Mouse (Mus musculus) CD8-positive naive resting alpha-beta T cell, adult 2 months (primary cell): Measurements from ENCODE around the gene Calr.
A peak's percentile ranks its signal among the peaks of the same experiment; 100 is the strongest.
"Not testable (repeated sequence)": the region's sequence is repeated elsewhere in the genome, so short reads cannot be mapped to it uniquely, and the experiment has no call there.

Experiments
- DNase-seq, 2 experiments: peaks; one replicate each; pipeline ENCODE4 v3.0.0; 2022; ENCODE audit warnings: low read depth in 2 of 2, low spot score in 2 of 2

The Calr gene

GRCm38 (mm10) chr8:84844397-84845070 lies 2.2 kb downstream of the Calr start:
- DNase-seq: no peak

- no peak for DNase-seq
Observed at GRCm38 (mm10) chr8:84841514-84841913, 5.2 kb downstream of the Calr start.

GRCm38 (mm10) chr8:84840248-84840999 lies 6.3 kb downstream of the Calr start, which contains the start of gene Rad23a:
TSS of gene Rad23a (minus strand) at chr8:84840665.
- DNase-seq: peak; percentile 88 to 91

GRCm38 (mm10) chr8:84839875-84840247 lies 6.9 kb downstream of the Calr start:
- no peak for DNase-seq

GRCm38 (mm10) chr8:84839411-84839810 lies 7.3 kb downstream of the Calr start:
- no peak for DNase-seq

DNA sequence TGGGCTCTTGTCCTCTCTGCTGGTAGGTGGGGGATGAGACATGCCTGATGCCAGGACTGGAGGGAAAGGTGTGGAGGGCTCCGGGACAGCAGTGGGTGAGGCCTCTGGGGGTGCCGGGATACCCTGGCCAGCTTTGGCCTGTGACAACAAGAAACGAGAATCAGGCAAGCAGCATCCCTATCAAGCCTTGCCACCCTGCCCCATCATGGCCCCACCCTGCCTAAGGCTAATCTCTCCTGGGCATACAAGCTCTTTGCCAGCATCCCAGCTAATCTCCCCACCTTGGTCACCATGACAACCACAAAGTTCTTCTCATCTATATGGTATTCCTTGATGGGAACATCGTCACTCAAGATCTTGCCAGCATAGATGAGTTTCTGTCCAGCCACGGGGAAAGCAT lies 8.2 kb downstream of the Calr start:
- no peak for DNase-seq

DNA sequence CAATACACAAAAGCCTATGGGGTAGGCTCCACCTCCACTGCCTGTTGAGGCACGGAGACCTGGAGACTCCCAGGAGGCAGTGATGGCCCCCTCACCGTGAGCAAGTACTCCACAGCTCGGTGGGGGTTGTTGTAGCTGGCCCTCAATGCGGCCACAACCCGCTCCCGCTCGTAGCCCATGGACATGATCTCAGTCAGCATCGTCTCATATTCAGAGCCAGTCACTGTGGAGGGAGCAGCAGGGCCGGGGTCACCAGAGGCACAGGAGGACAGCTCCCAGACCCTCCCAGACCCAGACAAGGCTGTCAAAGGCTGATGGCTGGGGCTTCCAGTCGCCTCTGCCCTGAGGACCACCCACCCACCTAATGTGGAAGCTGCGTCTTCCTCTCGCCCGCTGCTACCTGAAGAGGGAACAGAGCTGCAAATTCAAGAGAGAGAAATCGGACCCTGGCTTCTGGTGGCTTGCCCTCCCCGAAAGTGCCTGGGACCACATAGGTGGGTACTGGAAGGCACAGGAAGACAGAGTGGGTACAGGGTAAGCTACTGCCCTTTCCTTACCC lies 8.7 kb downstream of the Calr start:
- DNase-seq: no peak

DNA sequence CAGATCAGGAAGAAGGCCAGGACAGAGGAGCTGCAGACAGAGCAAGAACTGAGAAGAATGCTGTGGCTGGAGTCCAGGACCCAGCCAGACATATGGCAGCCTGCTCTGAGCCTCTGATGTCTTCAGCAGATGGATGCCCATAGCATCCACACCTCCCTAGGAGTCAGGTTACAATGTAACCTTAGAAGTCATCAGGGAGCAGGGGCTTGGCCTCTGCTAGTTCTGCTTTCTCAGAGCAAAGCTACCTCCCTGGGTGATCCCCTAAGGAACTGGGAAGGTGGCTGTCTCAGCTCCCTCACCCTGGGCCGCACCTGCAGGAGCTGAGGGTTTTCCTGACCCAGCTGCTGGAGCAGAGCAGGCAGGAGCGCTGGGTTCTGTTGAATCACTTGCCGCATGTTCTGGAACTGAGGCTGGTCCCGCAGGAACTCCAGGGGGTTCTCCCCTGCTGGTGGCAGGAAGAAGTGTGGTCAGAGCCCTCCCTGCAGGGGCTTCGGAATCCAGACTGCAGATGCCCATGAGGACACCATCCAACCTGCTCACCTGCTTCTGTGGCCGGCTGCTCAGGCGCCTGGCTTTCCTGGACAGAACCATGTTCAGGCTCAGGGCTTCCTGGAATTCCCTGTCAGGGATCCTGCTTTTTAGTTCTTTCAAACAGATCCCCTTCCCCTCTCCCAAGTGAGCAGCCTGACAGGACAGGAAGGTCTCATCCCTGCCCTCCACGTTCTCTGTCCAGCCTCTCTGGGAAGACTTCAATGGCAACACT lies 9.4 kb downstream of the Calr start:
- no peak for DNase-seq

GRCm38 (mm10) chr8:84834866-84835855 lies 11.6 kb downstream of the Calr start:
- no peak for DNase-seq

- no peak for DNase-seq
Observed at GRCm38 (mm10) chr8:84834002-84834865, 12.5 kb downstream of the Calr start.

DNA sequence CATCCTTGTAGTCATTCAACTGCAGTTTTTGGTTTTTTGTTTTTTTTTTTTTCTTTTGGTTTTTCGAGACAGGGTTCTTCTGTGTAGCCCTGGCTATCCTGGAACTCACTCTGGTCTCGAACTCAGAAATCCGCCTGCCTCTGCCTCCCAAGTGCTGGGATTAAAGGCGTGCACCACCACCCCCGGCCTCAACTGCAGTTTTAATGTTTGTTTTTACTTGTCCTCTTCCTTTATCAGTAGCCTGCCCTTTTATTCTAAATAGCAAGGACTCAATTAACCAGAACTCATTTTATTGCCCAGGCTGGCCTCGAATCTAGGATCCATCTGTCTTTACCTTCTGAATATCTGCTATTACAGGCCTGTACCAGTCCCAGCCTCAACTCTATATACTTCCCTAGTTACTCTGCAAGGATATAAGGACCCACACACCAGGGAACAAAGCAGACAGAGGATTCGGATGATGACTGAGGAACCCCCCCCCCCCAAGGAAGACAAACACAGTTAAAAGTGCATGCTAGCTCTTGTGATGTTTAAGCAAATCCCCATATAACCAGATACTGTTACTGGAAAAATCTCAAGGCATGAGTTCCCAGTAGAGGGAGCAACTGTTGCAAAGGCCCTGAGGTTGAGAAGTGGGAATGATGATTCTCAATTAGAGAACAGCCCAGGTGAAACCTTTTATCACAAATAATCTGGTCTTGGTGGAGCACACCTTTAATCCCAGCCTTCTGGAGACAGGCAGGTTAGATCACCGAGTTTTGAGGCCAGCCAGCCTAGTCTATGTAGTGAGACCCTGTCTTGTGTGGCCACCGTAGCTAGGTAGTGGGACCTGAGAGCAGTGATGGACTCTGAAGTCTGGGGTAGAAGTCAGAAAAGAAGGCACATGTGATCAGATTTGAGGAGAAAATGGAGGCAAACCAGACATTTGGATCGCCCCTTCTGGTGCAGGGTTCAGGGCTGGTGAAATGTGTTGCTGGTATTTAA lies 13.7 kb downstream of the Calr start:
- no peak for DNase-seq

DNA sequence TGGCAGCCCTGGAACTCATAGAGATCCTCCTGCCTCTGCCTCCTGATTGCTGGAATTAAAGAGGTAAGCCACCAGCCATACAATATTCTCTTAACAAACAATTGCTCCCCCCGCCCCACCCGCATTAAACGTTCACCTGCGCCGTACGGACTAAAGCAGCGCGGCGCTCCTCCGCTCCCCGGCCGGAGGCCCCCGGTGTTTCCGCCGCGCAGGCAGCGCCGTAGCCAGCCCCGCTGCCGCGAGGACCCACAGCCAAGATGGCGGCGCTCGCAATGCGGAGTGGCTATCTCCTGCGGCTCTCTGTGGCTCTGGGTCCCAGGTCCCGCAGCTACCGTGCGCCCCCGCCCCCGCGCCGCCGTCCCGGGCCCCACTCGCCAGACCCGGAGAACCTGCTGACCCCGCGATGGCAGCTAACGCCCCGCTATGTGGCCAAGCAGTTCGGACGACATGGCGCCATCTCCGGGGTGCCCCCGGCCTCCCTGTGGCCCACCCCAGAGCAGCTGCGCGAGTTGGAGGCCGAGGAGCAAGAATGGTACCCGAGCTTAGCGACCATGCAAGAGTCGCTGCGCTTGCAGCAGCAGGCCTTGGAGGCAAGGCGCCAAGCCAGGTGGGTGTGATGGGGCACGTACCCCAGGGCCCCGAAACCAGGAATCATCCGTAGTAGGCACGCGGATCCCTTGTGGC lies 14.6 kb downstream of the Calr start:
- DNase-seq: peak; percentile 73 to 83

GRCm38 (mm10) chr8:84831490-84831889 lies 15.2 kb downstream of the Calr start, which contains the start of gene Gadd45gip1:
TSS of gene Gadd45gip1 (plus strand) at chr8:84831522.
- DNase-seq: peak in 1 of 2 experiments; percentile 70

DNA sequence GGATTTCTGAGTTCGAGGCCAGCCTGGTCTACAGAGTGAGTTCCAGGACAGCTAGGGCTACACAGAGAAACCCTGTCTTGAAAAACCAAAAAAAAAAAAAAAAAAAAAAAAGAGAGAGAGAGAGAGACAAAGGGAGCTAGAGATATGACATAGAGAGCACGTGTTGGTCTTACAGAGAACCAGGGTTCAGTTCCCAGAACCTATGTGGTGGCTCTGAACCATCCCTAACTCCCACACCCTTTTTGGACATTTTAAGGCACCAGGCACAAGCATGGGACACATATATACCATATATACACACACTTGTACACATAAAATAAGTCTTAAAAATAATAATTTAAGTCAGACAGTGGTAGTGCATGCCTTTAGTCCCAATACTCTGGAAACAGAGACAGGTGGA lies 20.2 kb downstream of the Calr start:
- DNase-seq: not testable (repeated sequence)

GRCm38 (mm10) chr8:84825636-84826035 lies 21.1 kb downstream of the Calr start:
- peak in 1 of 2 experiments; percentile 51 for DNase-seq

DNA sequence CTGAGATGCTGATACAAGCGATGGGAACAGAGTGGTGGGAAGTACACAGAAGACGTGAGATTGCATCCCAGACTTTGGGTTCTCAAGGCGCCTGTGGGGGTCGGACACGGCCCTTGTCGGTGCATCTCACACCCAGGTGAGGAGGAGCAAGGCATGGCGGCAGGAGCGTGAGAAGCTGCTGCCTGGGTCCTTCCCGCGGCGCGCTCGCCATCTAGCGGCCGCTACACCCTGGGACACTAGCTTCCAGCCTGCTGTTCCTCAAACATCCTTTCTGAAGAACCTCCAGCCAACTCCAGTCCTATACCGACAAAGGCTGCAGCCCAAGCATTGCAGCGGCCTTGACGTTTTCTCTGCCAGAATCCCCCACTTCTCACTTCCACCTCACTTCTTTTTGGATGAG lies 23.1 kb downstream of the Calr start:
- peak; percentile 48 to 58 for DNase-seq

DNA sequence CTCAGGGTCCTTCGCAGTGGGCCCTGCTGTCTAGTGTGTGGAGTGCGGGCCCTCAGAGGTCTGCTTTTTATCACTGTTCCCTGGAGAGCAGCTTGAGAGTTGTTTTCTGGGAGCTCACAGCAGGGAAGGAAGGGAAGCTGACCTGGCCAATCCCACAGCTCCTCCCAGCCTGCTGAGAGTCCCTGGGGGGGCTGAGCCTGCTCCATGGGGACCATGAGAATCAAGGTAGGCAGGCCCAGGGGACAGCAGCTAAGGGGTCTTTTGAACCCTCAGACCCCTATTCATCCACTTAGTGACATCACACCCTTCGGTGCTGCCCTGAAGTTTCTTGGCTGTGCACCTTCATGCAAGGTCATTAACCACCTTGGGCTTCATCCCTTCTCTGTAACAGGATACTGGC lies 24.0 kb downstream of the Calr start, which contains the start of gene Dand5:
Dand5 (minus strand) TSS at position 101 of the 400 bp plus-strand sequence.
- DNase-seq: no peak
